Comparison of ENCODE assay signal across 7 mouse cellular contexts in the genomic region with DNA sequence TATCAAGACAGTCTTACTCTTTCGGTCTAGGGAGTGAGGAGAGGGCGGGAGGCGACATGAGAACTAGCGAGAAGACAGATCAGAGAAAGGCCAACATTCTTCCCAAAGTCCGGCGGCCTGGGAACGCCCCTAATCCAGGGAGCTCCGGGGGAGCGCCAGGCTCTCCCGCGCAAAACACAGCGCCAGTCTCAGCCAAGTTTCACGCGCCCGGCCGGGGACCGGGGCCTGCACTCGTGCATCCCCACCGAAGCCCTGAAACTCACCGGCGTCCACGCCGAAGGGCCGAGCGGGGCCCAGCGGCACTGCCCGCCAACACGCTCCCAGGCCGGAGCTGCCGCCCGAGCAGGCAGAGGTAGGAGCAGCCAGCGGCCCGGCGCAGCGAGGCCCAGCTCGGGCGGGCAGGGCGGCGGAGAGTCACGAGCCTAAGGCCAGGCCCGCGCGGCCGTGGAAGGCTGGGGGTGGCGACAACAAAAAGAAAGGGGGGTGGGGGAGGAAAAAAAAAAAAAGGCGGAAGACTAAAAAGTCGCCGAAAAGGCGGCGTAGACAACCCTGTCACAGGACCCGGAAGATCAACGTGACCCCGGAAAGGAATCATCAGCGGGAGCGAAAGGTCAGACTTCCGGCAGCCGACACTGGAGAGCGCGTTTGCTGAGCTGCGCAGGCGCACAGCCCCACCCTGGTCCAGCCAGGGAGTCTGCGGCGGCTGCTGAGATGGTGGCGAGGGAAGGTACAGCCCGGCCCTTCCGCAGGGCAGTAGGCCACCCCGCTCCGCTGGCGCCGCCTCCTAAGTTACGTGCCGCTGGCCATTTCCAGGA. TPM values are rescaled to one million over a fixed set of nuclear protein-coding genes. Genes with fewer than 3 reads are reported as not detected.
DNase-seq lines count a peak whose midpoint lies in the region; ATAC-seq lines count a peak whose summit lies in the region.

A gene (minus strand): TSS at position 555 of the 815 bp plus-strand sequence.

- peak within 1 kb of the TSS; percentile 76 for H3K4me3 ChIP-seq in intestine, embryonic 15.5 days (replicated peaks)
- H3K4me3 ChIP-seq in midbrain, embryonic 10.5 days, result peak within 1 kb of the TSS; percentile 95

- peak; percentile 99 for ATAC-seq in intestine, embryonic 15.5 days

- H3K4me2 ChIP-seq in intestine, embryonic 15.5 days (replicated peaks), result peak within 1 kb of the TSS; percentile 68

- H3K36me3 ChIP-seq in intestine, embryonic 15.5 days, result no peaks in the 10 kb centered on the region
- H3K36me3 ChIP-seq in midbrain, embryonic 10.5 days, result peaks cover 7% of the 10 kb centered on the region

- H3K9ac ChIP-seq in intestine, embryonic 15.5 days, result peak within 1 kb of the TSS; percentile 94

- H3K9me3 ChIP-seq in intestine, embryonic 15.5 days, result no peaks in the 10 kb centered on the region
- no peaks in the 10 kb centered on the region for H3K9me3 ChIP-seq in midbrain, embryonic 10.5 days (replicated peaks)

- peak; percentile 97 for DNase-seq in adrenal gland, adult 2 months
- peak; percentile 92 for DNase-seq in embryo, embryonic 11.5 days (ENCODE audit: low read depth, low spot score)
- peak; percentile 87 to 90 for DNase-seq in gastrocnemius, postnatal 36 days
- DNase-seq in left cerebral cortex, postnatal 25 days (ENCODE audit: low spot score in 2 of 2), result peak; percentile 94 to 98
- peak; percentile 95 for DNase-seq in midbrain, embryonic 10.5 days (ENCODE audit: low spot score)
- peak; percentile 88 for DNase-seq in right cerebral cortex, postnatal 4 days

- intact Hi-C loops in gastrocnemius, postnatal 36 days (cut with DNase I), result loop anchor here (5.0 kb wide), 1 partner anchor 50 kb away; no protein-coding TSS in a partner anchor
- intact Hi-C loops in left cerebral cortex, postnatal 25 days (cut with DNase I), result loop anchor here (5.0 to 10.0 kb wide), 4 partner anchors 110 to 437 kb away; no protein-coding TSS in a partner anchor

- H3K4me1 ChIP-seq in intestine, embryonic 15.5 days (replicated peaks), result no peaks in the 10 kb centered on the region; the same call in 1 of the 2 replicates
- H3K4me1 ChIP-seq in midbrain, embryonic 10.5 days, result peaks cover 19% of the 10 kb centered on the region

- H3K27ac ChIP-seq in intestine, embryonic 15.5 days, result peak within 1 kb of the TSS; percentile 96
- peak within 1 kb of the TSS; percentile 98 for H3K27ac ChIP-seq in midbrain, embryonic 10.5 days (replicated peaks)

- no peaks in the 10 kb centered on the region for H3K27me3 ChIP-seq in intestine, embryonic 15.5 days (replicated peaks)
- no peaks in the 10 kb centered on the region for H3K27me3 ChIP-seq in midbrain, embryonic 10.5 days (ENCODE audit: low read depth, poor library complexity, severe bottlenecking)

- WGBS in intestine, embryonic 15.5 days, result under 1% methylated on average over 70 of the region's 72 CpGs
- under 1% methylated on average over 71 of the region's 72 CpGs for WGBS in midbrain, embryonic 10.5 days

RNA-seq across cellular contexts. Expression of the gene that starts here (rescaled TPM):
- total RNA-seq in adrenal gland, adult 2 months (2021), result 10 to 100 TPM; 26.8 to 42.7 TPM
- polyA plus RNA-seq in adrenal gland, adult 2 months (2012; rRNA removed), result 8.3 and 8.9 TPM in 2 replicates
- 10 to 100 TPM in 1 of 2 experiments, 1 to 10 TPM in 1; 9.7 to 12.6 TPM for total RNA-seq in gastrocnemius, postnatal 36 days (2021)
- 55.7 and 60.1 TPM in 2 replicates for polyA plus RNA-seq in intestine, embryonic 15.5 days (2015; fragmentation: Nextera tagmentation; extraction: Ambion mirVana)
- 10 to 100 TPM; 26.2 to 34.8 TPM for total RNA-seq in left cerebral cortex, postnatal 25 days (2021)
- polyA plus RNA-seq in midbrain, embryonic 10.5 days (2016; fragmentation: Nextera tagmentation; extraction: Ambion mirVana), result 56.7 and 59.2 TPM in 2 replicates

Comparison
In these comparisons a context has a peak if more than half of its experiments do, and no peak if none do; other contexts are left out.
1. Peak in every context shown above with its lines: DNase-seq, ATAC-seq, H3K4me3 ChIP-seq and H3K27ac ChIP-seq.